Mouse (Mus musculus): ENCODE measurements around the gene 4933427D14Rik.

4933427D14Rik gene

GRCm38 (mm10) chr11:72207204-72207833 is at the start of gene 4933427D14Rik, which contains the start of gene Txndc17:
Gene 4933427D14Rik, minus strand, starts transcription at chr11:72207459.
Gene Txndc17, plus strand, starts transcription at chr11:72207547.
- in situ Hi-C loops (cut with MboI; ENCODE audit: unreplicated experiment in 2 of 2): loop anchor here (10.0 to 25.0 kb wide), 4 partner anchors 153 to 1195 kb away; partner anchors contain the start of genes Cyb5d2 (in 1 of the 2), Derl2 (in 1 of the 2), Dhx33 (in 1 of the 2) and Mis12 (in 1 of the 2)

- in situ Hi-C loops (cut with MboI; ENCODE audit: unreplicated experiment in 2 of 2): no loop called here
These were observed 49.2 kb upstream of the 4933427D14Rik start for GRCm38 (mm10) chr11:72256441-72256840.

- in situ Hi-C loops (cut with MboI; ENCODE audit: unreplicated experiment in 2 of 2): no loop called here
These were observed 48.4 kb upstream of the 4933427D14Rik start for GRCm38 (mm10) chr11:72255629-72256028.

GRCm38 (mm10) chr11:72245196-72245753 is 38.0 kb upstream of the 4933427D14Rik start:
- in situ Hi-C loops (cut with MboI; ENCODE audit: unreplicated experiment in 2 of 2): no loop called here

GRCm38 (mm10) chr11:72240062-72240860 is 33.0 kb upstream of the 4933427D14Rik start:
- in situ Hi-C loops (cut with MboI; ENCODE audit: unreplicated experiment in 2 of 2): no loop called here

GRCm38 (mm10) chr11:72234013-72234412 is 26.8 kb upstream of the 4933427D14Rik start:
- in situ Hi-C loops (cut with MboI; ENCODE audit: unreplicated experiment in 2 of 2): no loop called here

- in situ Hi-C loops (cut with MboI; ENCODE audit: unreplicated experiment in 2 of 2): no loop called here
These were observed 25.7 kb upstream of the 4933427D14Rik start for GRCm38 (mm10) chr11:72232991-72233390.

GRCm38 (mm10) chr11:72232068-72232467 is 24.8 kb upstream of the 4933427D14Rik start:
- in situ Hi-C loops (cut with MboI; ENCODE audit: unreplicated experiment in 2 of 2): no loop called here

GRCm38 (mm10) chr11:72228513-72228912 is 21.3 kb upstream of the 4933427D14Rik start:
- in situ Hi-C loops (cut with MboI; ENCODE audit: unreplicated experiment in 2 of 2): no loop called here

GRCm38 (mm10) chr11:72226901-72227300 is 19.6 kb upstream of the 4933427D14Rik start:
- in situ Hi-C loops (cut with MboI; ENCODE audit: unreplicated experiment in 2 of 2): no loop called here

GRCm38 (mm10) chr11:72226020-72226791 is 18.9 kb upstream of the 4933427D14Rik start:
- in situ Hi-C loops (cut with MboI; ENCODE audit: unreplicated experiment in 2 of 2): no loop called here

GRCm38 (mm10) chr11:72224865-72225264 is 17.6 kb upstream of the 4933427D14Rik start:
- in situ Hi-C loops (cut with MboI; ENCODE audit: unreplicated experiment in 2 of 2): loop anchor here (5.0 to 25.0 kb wide), 7 partner anchors 92 to 1213 kb away; partner anchors contain the start of genes Cyb5d2 (in 1 of the 2), Derl2 (in 1 of the 2), Dhx33 (in 1 of the 2) and Mis12 (in 1 of the 2)

GRCm38 (mm10) chr11:72223414-72223813 is 16.2 kb upstream of the 4933427D14Rik start:
- in situ Hi-C loops (cut with MboI; ENCODE audit: unreplicated experiment in 2 of 2): loop anchor here (5.0 to 25.0 kb wide), 7 partner anchors 94 to 1211 kb away; partner anchors contain the start of genes Cyb5d2 (in 1 of the 2), Derl2 (in 1 of the 2), Dhx33 (in 1 of the 2) and Mis12 (in 1 of the 2)

GRCm38 (mm10) chr11:72221278-72221677 is 14.0 kb upstream of the 4933427D14Rik start:
- in situ Hi-C loops (cut with MboI; ENCODE audit: unreplicated experiment in 2 of 2): loop anchor here (5.0 to 25.0 kb wide), 7 partner anchors 96 to 1209 kb away; partner anchors contain the start of genes Cyb5d2 (in 1 of the 2), Derl2 (in 1 of the 2), Dhx33 (in 1 of the 2) and Mis12 (in 1 of the 2)

GRCm38 (mm10) chr11:72217116-72217515 is 9.9 kb upstream of the 4933427D14Rik start:
- in situ Hi-C loops (cut with MboI; ENCODE audit: unreplicated experiment in 2 of 2): loop anchor here in 1 of 2 experiments (5.0 to 25.0 kb wide), 5 partner anchors 215 to 1205 kb away; partner anchors contain the start of genes Cyb5d2, Derl2, Dhx33 and Mis12

GRCm38 (mm10) chr11:72215410-72215797 is 8.1 kb upstream of the 4933427D14Rik start, which contains the start of gene Med31:
Gene Med31, minus strand, starts transcription at chr11:72215592.
- in situ Hi-C loops (cut with MboI; ENCODE audit: unreplicated experiment in 2 of 2): loop anchor here in 1 of 2 experiments (5.0 to 25.0 kb wide), 5 partner anchors 217 to 1203 kb away; partner anchors contain the start of genes Cyb5d2, Derl2, Dhx33 and Mis12

GRCm38 (mm10) chr11:72214591-72215409 is 7.5 kb upstream of the 4933427D14Rik start:
- in situ Hi-C loops (cut with MboI; ENCODE audit: unreplicated experiment in 2 of 2): loop anchor here in 1 of 2 experiments (5.0 to 25.0 kb wide), 5 partner anchors 218 to 1202 kb away; partner anchors contain the start of genes Cyb5d2, Derl2, Dhx33 and Mis12

GRCm38 (mm10) chr11:72207834-72208377 is 647 bp upstream of the 4933427D14Rik start:
- in situ Hi-C loops (cut with MboI; ENCODE audit: unreplicated experiment in 2 of 2): loop anchor here (10.0 to 25.0 kb wide), 4 partner anchors 153 to 1196 kb away; partner anchors contain the start of genes Cyb5d2 (in 1 of the 2), Derl2 (in 1 of the 2), Dhx33 (in 1 of the 2) and Mis12 (in 1 of the 2)

Measured in v-Abl transformed pro-B cells (cell line).